Mouse (Mus musculus) neural tube, embryonic 11.5 days (tissue): ENCODE data around the gene Olfr320. TPM values are rescaled to one million over a fixed set of nuclear protein-coding genes. Genes with fewer than 3 reads are reported as not detected.
A peak's percentile ranks its signal among the peaks of the same experiment; 100 is the strongest.

Experiments
- ATAC-seq: fragments of 200-750 bp; cut with Nextera tagmentation; 2 replicates; pipeline ENCODE4 v1.8.0; 2017; ENCODE audit warnings: moderate number of reproducible peaks, mild to moderate bottlenecking, moderate TSS enrichment, moderate library complexity; ENCODE audit not compliant: insufficient read depth, low FRiP score, low TSS enrichment
- DNase-seq: peaks from one replicate; pipeline ENCODE4 v3.0.0-alpha.2; 2015; ENCODE audit warnings: low spot score
- H3K27ac ChIP-seq: fragments of 300-500 bp; sonication (generic); 2 replicates; pipeline ENCODE4 v1.5.1; 2014; ENCODE audit warnings: low read depth, mild to moderate bottlenecking, low read length
- H3K27me3 ChIP-seq: fragments of 300-500 bp; sonication (generic); 2 replicates; pipeline ENCODE4 v1.6.1; 2014; ENCODE audit warnings: mild to moderate bottlenecking, low read length, mixed read lengths; ENCODE audit not compliant: control insufficient read depth, insufficient read depth
- H3K36me3 ChIP-seq: fragments of 300-500 bp; sonication (generic); 2 replicates; pipeline ENCODE4 v1.6.1; 2014; ENCODE audit warnings: mild to moderate bottlenecking, low read length, moderate library complexity, mixed read lengths; ENCODE audit not compliant: control insufficient read depth, insufficient read depth
- H3K4me1 ChIP-seq: fragments of 300-500 bp; sonication (generic); 2 replicates; pipeline ENCODE4 v1.6.1; 2014; ENCODE audit warnings: low read length, mixed read lengths; ENCODE audit not compliant: control insufficient read depth, insufficient read depth
- H3K4me2 ChIP-seq: fragments of 300-500 bp; sonication (generic); 2 replicates; pipeline ENCODE4 v1.6.1; 2014; ENCODE audit warnings: low read depth, mild to moderate bottlenecking, moderate library complexity
- H3K4me3 ChIP-seq: fragments of 300-500 bp; sonication (generic); 2 replicates; pipeline ENCODE4 v1.5.1; 2014; ENCODE audit warnings: low read depth, low read length
- H3K9ac ChIP-seq: fragments of 300-500 bp; sonication (generic); 2 replicates; pipeline ENCODE4 v1.6.1; 2014; ENCODE audit warnings: mild to moderate bottlenecking, low read length
- H3K9me3 ChIP-seq: fragments of 300-500 bp; sonication (generic); 2 replicates; pipeline ENCODE4 v1.6.1; 2016; ENCODE audit warnings: low read length; ENCODE audit not compliant: control insufficient read depth
- WGBS: fragments of 180-500 bp; shearing (Covaris S2); extraction: QIAGEN DNeasy Blood & Tissue Kit; methylation state at CpG from one replicate; pipeline ENCODE4 v1.1.7; 2014; 5-methylcytosine and 5-hydroxymethylcytosine counted together
- polyA plus RNA-seq: library from polyadenylated mRNA; unstranded; fragments of >200 nt; fragmentation: Nextera tagmentation; extraction: Ambion mirVana; gene quantifications from 2 replicates; pipeline ENCODE4 v1.2.1, GENCODE M21; 2014

Olfr320 gene
- not detected in 2 replicates for polyA plus RNA-seq

GRCm38 (mm10) chr11:58680799-58681198, at the start of gene Olfr320:
TSS of gene Olfr320 (plus strand) at chr11:58681099.
- Histone ChIP-seq H3K9me3 (no peaks in the 10 kb centered on the region), H3K4me2 (no peak within 1 kb of the TSS), H3K9ac (no peak within 1 kb of the TSS), H3K36me3 (no peaks in the 10 kb centered on the region), H3K27ac (no peak within 1 kb of the TSS), H3K27me3 (no peaks in the 10 kb centered on the region), H3K4me3 (no peak within 1 kb of the TSS), H3K4me1 (no peaks in the 10 kb centered on the region)
- no peak for DNase-seq
- WGBS = 90% methylated on average over 1 of the region's 1 CpGs
- no peak for ATAC-seq

GRCm38 (mm10) chr11:58634878-58635277, 46.0 kb upstream of the Olfr320 start:
- DNase-seq (no peak), ATAC-seq (no peak)
- no peaks in the 10 kb centered on the region for H3K9me3 ChIP-seq
- H3K36me3 ChIP-seq = no peaks in the 10 kb centered on the region
- no peaks in the 10 kb centered on the region for H3K4me1 ChIP-seq
- H3K27me3 ChIP-seq = no peaks in the 10 kb centered on the region
- no peak overlapping the region for H3K27ac ChIP-seq
- no peak overlapping the region for H3K4me3 ChIP-seq
- no peak overlapping the region for H3K4me2 ChIP-seq
- 69% methylated on average over 4 of the region's 4 CpGs for WGBS
- no peak overlapping the region for H3K9ac ChIP-seq

- no peak for ATAC-seq
- no peak overlapping the region for H3K9ac ChIP-seq
- H3K27me3 ChIP-seq = 0 out of 2 replicates have a peak, but pooled peaks cover 6% of the 10 kb centered on the region
- WGBS = 20% methylated on average over 3 of the region's 4 CpGs
- H3K4me2 ChIP-seq = no peak overlapping the region
- no peak overlapping the region for H3K27ac ChIP-seq
- no peaks in the 10 kb centered on the region for H3K9me3 ChIP-seq
- H3K4me3 ChIP-seq = no peak overlapping the region
- peak; percentile 67 for DNase-seq
- peaks cover 4% of the 10 kb centered on the region for H3K4me1 ChIP-seq
- no peaks in the 10 kb centered on the region for H3K36me3 ChIP-seq
These were observed 44.4 kb upstream of the Olfr320 start for GRCm38 (mm10) chr11:58636376-58636977.

GRCm38 (mm10) chr11:58638176-58638701, 42.7 kb upstream of the Olfr320 start:
- Histone ChIP-seq H3K4me2 (no peak overlapping the region), H3K4me3 (no peak overlapping the region), H3K9ac (no peak overlapping the region), H3K9me3 (no peaks in the 10 kb centered on the region), H3K4me1 (peaks cover 4% of the 10 kb centered on the region), H3K27me3 (0 out of 2 replicates have a peak, but pooled peaks cover 6% of the 10 kb centered on the region), H3K27ac (no peak overlapping the region), H3K36me3 (no peaks in the 10 kb centered on the region)
- ATAC-seq (no peak), DNase-seq (no peak)
- WGBS = 61% methylated on average over 7 of the region's 7 CpGs

GRCm38 (mm10) chr11:58640272-58640867, 40.5 kb upstream of the Olfr320 start, which contains the start of gene Trim58:
TSS of gene Trim58 (plus strand) at chr11:58640465.
- Histone ChIP-seq H3K27ac (no peak within 1 kb of the TSS), H3K9ac (peak within 1 kb of the TSS; percentile 50), H3K27me3 (0 out of 2 replicates have a peak, but pooled peaks cover 6% of the 10 kb centered on the region), H3K4me2 (peak within 1 kb of the TSS; percentile 82), H3K4me1 (peaks cover 4% of the 10 kb centered on the region), H3K9me3 (no peaks in the 10 kb centered on the region), H3K4me3 (peak within 1 kb of the TSS; percentile 32), H3K36me3 (no peaks in the 10 kb centered on the region)
- peak; percentile 59 for DNase-seq
- no peak for ATAC-seq
- 5% methylated on average over 34 of the region's 34 CpGs for WGBS

GRCm38 (mm10) chr11:58641057-58641456, 39.8 kb upstream of the Olfr320 start:
- DNase-seq = no peak
- Histone ChIP-seq H3K36me3 (no peaks in the 10 kb centered on the region), H3K27ac (no peak overlapping the region), H3K27me3 (0 out of 2 replicates have a peak, but pooled peaks cover 6% of the 10 kb centered on the region), H3K9me3 (no peaks in the 10 kb centered on the region), H3K9ac (peak overlapping the region; percentile 50), H3K4me2 (peak overlapping the region; percentile 82), H3K4me3 (peak overlapping the region; percentile 32; the same call in 1 of the 2 replicates), H3K4me1 (peaks cover 4% of the 10 kb centered on the region)
- no peak for ATAC-seq
- WGBS = 25% methylated on average over 14 of the region's 14 CpGs

GRCm38 (mm10) chr11:58641638-58642358, 39.1 kb upstream of the Olfr320 start:
- Histone ChIP-seq H3K9ac (no peak overlapping the region), H3K4me3 (no peak overlapping the region)
- ATAC-seq = no peak

GRCm38 (mm10) chr11:58643350-58643749, 37.5 kb upstream of the Olfr320 start:
- ATAC-seq (no peak), DNase-seq (peak; percentile 52)
- 33% methylated on average over 6 of the region's 6 CpGs for WGBS
- Histone ChIP-seq H3K9ac (no peak overlapping the region), H3K9me3 (no peaks in the 10 kb centered on the region), H3K4me3 (no peak overlapping the region), H3K4me2 (no peak overlapping the region), H3K4me1 (peaks cover 4% of the 10 kb centered on the region), H3K27me3 (0 out of 2 replicates have a peak, but pooled peaks cover 6% of the 10 kb centered on the region), H3K36me3 (no peaks in the 10 kb centered on the region), H3K27ac (no peak overlapping the region)

More at GRCm38 (mm10) chr11:58641638-58642358, 39.1 kb upstream of the Olfr320 start:
- peak overlapping the region; percentile 24; the same call in 1 of the 2 replicates for H3K27ac ChIP-seq
- 0 out of 2 replicates have a peak, but pooled peaks cover 6% of the 10 kb centered on the region for H3K27me3 ChIP-seq
- no peak for DNase-seq
- peaks cover 4% of the 10 kb centered on the region for H3K4me1 ChIP-seq
- 85% methylated on average over 13 of the region's 13 CpGs for WGBS
- H3K4me2 ChIP-seq = no peak overlapping the region
- no peaks in the 10 kb centered on the region for H3K36me3 ChIP-seq
- H3K9me3 ChIP-seq = no peaks in the 10 kb centered on the region
